Mouse (Mus musculus) neutrophil, adult 65 days (primary cell): ENCODE data around the gene Pbx1. TPM values are rescaled to one million over a fixed set of nuclear protein-coding genes. Genes with fewer than 3 reads are reported as not detected.

ENCODE experiments used
- total RNA-seq: library from RNA; stranded (reverse); gene quantifications from 2 replicates; pipeline ENCODE4 v1.2.4, GENCODE M21; 2023

Pbx1 gene
- total RNA-seq, result 60.7 and 71.6 TPM in 2 replicates

GRCm38 (mm10) chr1:168432232-168432280, at the start of gene Pbx1:
Pbx1 (minus strand) TSS chr1:168432270.

